Mouse (Mus musculus) heart, adult 2 months (tissue): ENCODE results near the gene Smug1.

Experiments used
- CTCF ChIP-seq: fragments of 200-600 bp; IDR thresholded peaks from 2 replicates; pipeline ENCODE4 v1.8.1; 2022; ENCODE audit warnings: antibody characterized with exemption, mild to moderate bottlenecking, moderate library complexity
- EP300 ChIP-seq: fragments of 200-500 bp; IDR thresholded peaks from 2 replicates; pipeline ENCODE4 v1.6.1; 2011; ENCODE audit warnings: low read depth, low read length, control low read depth; ENCODE audit not compliant: insufficient read depth
- POLR2A ChIP-seq: fragments of 200-500 bp; IDR thresholded peaks from 2 replicates; pipeline ENCODE4 v1.6.1; 2011; ENCODE audit warnings: mild to moderate bottlenecking, low read depth, low read length, control low read depth; ENCODE audit not compliant: insufficient read depth

GRCm38 (mm10) chr15:103171276-103171675, 4.4 kb upstream of the Smug1 start:
- no peak for TF ChIP-seq EP300
- no peak for TF ChIP-seq POLR2A
- no peak for TF ChIP-seq CTCF
